Mouse (Mus musculus) left cerebral cortex, postnatal 4 days (tissue): ENCODE measurements around the gene Otof. TPM values are rescaled to one million over a fixed set of nuclear protein-coding genes. Genes with fewer than 3 reads are reported as not detected.

Experiments
- DNase-seq: peaks from one replicate; pipeline ENCODE4 v3.0.0-alpha.2; 2022
- intact Hi-C: fragments of 180-260 bp; cut with DNase I; formaldehyde crosslinking; loops from one replicate; pipeline ENCODE4 v1.15.1; 2025
- total RNA-seq, 2 experiments: library from RNA; stranded (reverse); gene quantifications; 2 replicates each; pipeline ENCODE4 v1.2.3; 2021

The Otof gene
- 10 to 100 TPM in 1 of 2 experiments, 1 to 10 TPM in 1; 7.1 to 10.8 TPM for total RNA-seq

- peak; percentile 64 for DNase-seq
- intact Hi-C loops: no loop called here
Measured at GRCm38 (mm10) chr5:30461821-30462220, at the start of gene Otof. Gene Otof, minus strand, starts transcription at chr5:30461932.

- intact Hi-C loops: no loop called here
- DNase-seq: no peak
Measured at GRCm38 (mm10) chr5:30497299-30497698, 35.6 kb upstream of the Otof start.

- intact Hi-C loops: no loop called here
Measured at GRCm38 (mm10) chr5:30496821-30497220, 35.1 kb upstream of the Otof start.

GRCm38 (mm10) chr5:30495288-30495687, 33.6 kb upstream of the Otof start:
- intact Hi-C loops: no loop called here
- no peak for DNase-seq

More at GRCm38 (mm10) chr5:30496821-30497220, 35.1 kb upstream of the Otof start:
- DNase-seq: no peak

GRCm38 (mm10) chr5:30494606-30495005, 32.9 kb upstream of the Otof start:
- intact Hi-C loops: no loop called here
- no peak for DNase-seq

GRCm38 (mm10) chr5:30493723-30494122, 32.0 kb upstream of the Otof start:
- intact Hi-C loops: no loop called here
- DNase-seq: no peak

GRCm38 (mm10) chr5:30490845-30491244, 29.1 kb upstream of the Otof start:
- no peak for DNase-seq
- intact Hi-C loops: no loop called here

GRCm38 (mm10) chr5:30490215-30490614, 28.5 kb upstream of the Otof start:
- DNase-seq: no peak
- intact Hi-C loops: no loop called here

- intact Hi-C loops: no loop called here
Measured at GRCm38 (mm10) chr5:30485136-30485535, 23.4 kb upstream of the Otof start.

GRCm38 (mm10) chr5:30484591-30484990, 22.9 kb upstream of the Otof start:
- no peak for DNase-seq
- intact Hi-C loops: no loop called here

More at GRCm38 (mm10) chr5:30485136-30485535, 23.4 kb upstream of the Otof start:
- DNase-seq: peak; percentile 82

GRCm38 (mm10) chr5:30483533-30483932, 21.8 kb upstream of the Otof start:
- no peak for DNase-seq
- intact Hi-C loops: no loop called here

GRCm38 (mm10) chr5:30482319-30482718, 20.6 kb upstream of the Otof start:
- peak; percentile 82 for DNase-seq
- intact Hi-C loops: no loop called here

GRCm38 (mm10) chr5:30476534-30476933, 14.8 kb upstream of the Otof start:
- intact Hi-C loops: no loop called here
- DNase-seq: no peak

- intact Hi-C loops: no loop called here
- no peak for DNase-seq
Measured at GRCm38 (mm10) chr5:30472148-30472547, 10.4 kb upstream of the Otof start.

- intact Hi-C loops: no loop called here
- no peak for DNase-seq
Measured at GRCm38 (mm10) chr5:30470454-30470853, 8.7 kb upstream of the Otof start.

- no peak for DNase-seq
- intact Hi-C loops: no loop called here
Measured at GRCm38 (mm10) chr5:30466315-30466714, 4.6 kb upstream of the Otof start.

GRCm38 (mm10) chr5:30465861-30466260, 4.1 kb upstream of the Otof start, which contains the start of gene 1700001C02Rik:
Gene 1700001C02Rik, plus strand, starts transcription at chr5:30466047.
- DNase-seq: peak; percentile 43

GRCm38 (mm10) chr5:30460155-30460554, 1.6 kb downstream of the Otof start:
- peak; percentile 46 for DNase-seq
- intact Hi-C loops: no loop called here

More at GRCm38 (mm10) chr5:30465861-30466260, 4.1 kb upstream of the Otof start, which contains the start of gene 1700001C02Rik:
- intact Hi-C loops: no loop called here

- intact Hi-C loops: no loop called here
- DNase-seq: no peak
Measured at GRCm38 (mm10) chr5:30456056-30456455, 5.7 kb downstream of the Otof start.

- intact Hi-C loops: no loop called here
- no peak for DNase-seq
Measured at GRCm38 (mm10) chr5:30444327-30444895, 17.3 kb downstream of the Otof start.

GRCm38 (mm10) chr5:30442196-30442595, 19.5 kb downstream of the Otof start:
- intact Hi-C loops: no loop called here
- no peak for DNase-seq

- intact Hi-C loops: no loop called here
- no peak for DNase-seq
Measured at GRCm38 (mm10) chr5:30440308-30440906, 21.3 kb downstream of the Otof start.
